Mouse (Mus musculus) stomach, embryonic 14.5 days (tissue): ENCODE measurements around the gene Trmt1l. TPM values are rescaled to one million over a fixed set of nuclear protein-coding genes. Genes with fewer than 3 reads are reported as not detected.

Experiments used
- ATAC-seq: fragments of 200-750 bp; cut with Nextera tagmentation; 2 replicates; pipeline ENCODE4 v1.8.0; 2017; ENCODE audit warnings: low read depth, moderate TSS enrichment; ENCODE audit not compliant: insufficient number of reproducible peaks, insufficient read depth, low FRiP score
- H3K27ac ChIP-seq: fragments of 300-500 bp; sonication (generic); 2 replicates; pipeline ENCODE4 v1.5.1; 2014; ENCODE audit warnings: mild to moderate bottlenecking, low read length, moderate library complexity, mixed read lengths
- H3K27me3 ChIP-seq: fragments of 300-500 bp; sonication (generic); 2 replicates; pipeline ENCODE4 v1.6.1; 2014; ENCODE audit warnings: low read length, control low read depth, mixed read lengths; ENCODE audit not compliant: control insufficient read depth, insufficient read depth
- H3K36me3 ChIP-seq: fragments of 300-500 bp; sonication (generic); 2 replicates; pipeline ENCODE4 v1.6.1; 2014; ENCODE audit warnings: mild to moderate bottlenecking, control low read depth, low read length, moderate library complexity, mixed read lengths; ENCODE audit not compliant: control insufficient read depth, insufficient read depth
- H3K4me1 ChIP-seq: fragments of 300-500 bp; sonication (generic); 2 replicates; pipeline ENCODE4 v1.6.1; 2014; ENCODE audit warnings: low read length, control low read depth, mixed read lengths; ENCODE audit not compliant: control insufficient read depth, insufficient read depth
- H3K4me2 ChIP-seq: fragments of 300-500 bp; sonication (generic); replicated peaks from 2 replicates; pipeline ENCODE4 v1.6.1; 2014; ENCODE audit warnings: low read depth, low read length, control low read depth
- H3K4me3 ChIP-seq: fragments of 300-500 bp; sonication (generic); 2 replicates; pipeline ENCODE4 v1.5.1; 2014; ENCODE audit warnings: low read depth, low read length, control low read depth
- H3K9ac ChIP-seq: fragments of 300-500 bp; sonication (generic); replicated peaks from 2 replicates; pipeline ENCODE4 v1.6.1; 2014; ENCODE audit warnings: low read depth, mild to moderate bottlenecking, control low read depth, low read length, moderate library complexity, mixed read lengths
- H3K9me3 ChIP-seq: fragments of 300-500 bp; sonication (generic); 2 replicates; pipeline ENCODE4 v1.6.1; 2016; ENCODE audit warnings: low read depth, low read length, control low read depth; ENCODE audit not compliant: control insufficient read depth
- WGBS: fragments of 180-500 bp; shearing (Covaris S2); extraction: QIAGEN DNeasy Blood & Tissue Kit; methylation state at CpG from one replicate; pipeline ENCODE4 v1.1.7; 2014; 5-methylcytosine and 5-hydroxymethylcytosine counted together
- microRNA-seq: library from miRNA; unstranded; fragments of <30 nt; microRNA quantifications from one replicate; pipeline ENCODE4, GENCODE M21; 2016
- polyA plus RNA-seq: library from polyadenylated mRNA; unstranded; fragments of >200 nt; fragmentation: Nextera tagmentation; extraction: Ambion mirVana; gene quantifications from 2 replicates; pipeline ENCODE4 v1.2.1, GENCODE M21; 2014

Gene Trmt1l
- polyA plus RNA-seq, 1 experiment from 2014 or later, result 44.7 TPM

- no peaks in the 10 kb centered on the region for H3K36me3 ChIP-seq
- no peak overlapping the region; the same call in 1 of the 2 replicates for H3K4me2 ChIP-seq
- H3K27ac ChIP-seq, result no peak overlapping the region
- no peak overlapping the region for H3K9ac ChIP-seq
- H3K4me1 ChIP-seq, result peaks cover 16% of the 10 kb centered on the region
- no peaks in the 10 kb centered on the region for H3K9me3 ChIP-seq
- 87% methylated on average over 2 of the region's 2 CpGs for WGBS
- H3K4me3 ChIP-seq, result no peak overlapping the region
- no peak for ATAC-seq
- no peaks in the 10 kb centered on the region for H3K27me3 ChIP-seq
Measured at GRCm38 (mm10) chr1:151497942-151498341, 69.6 kb downstream of the Trmt1l start.

GRCm38 (mm10) chr1:151498381-151498780 is 70.0 kb downstream of the Trmt1l start:
- Histone ChIP-seq H3K27ac (no peak overlapping the region), H3K4me2 (no peak overlapping the region), H3K36me3 (no peaks in the 10 kb centered on the region), H3K9me3 (no peaks in the 10 kb centered on the region), H3K4me1 (peaks cover 16% of the 10 kb centered on the region), H3K4me3 (no peak overlapping the region), H3K27me3 (no peaks in the 10 kb centered on the region), H3K9ac (no peak overlapping the region)
- ATAC-seq, result no peak
- WGBS, result 70% methylated on average over 3 of the region's 3 CpGs

GRCm38 (mm10) chr1:151499815-151500501 is 71.6 kb downstream of the Trmt1l start:
- Histone ChIP-seq H3K9me3 (no peaks in the 10 kb centered on the region), H3K4me1 (peaks cover 13% of the 10 kb centered on the region), H3K27ac (peak overlapping the region; percentile 99), H3K27me3 (no peaks in the 10 kb centered on the region), H3K9ac (peak overlapping the region; percentile 97), H3K4me3 (peak overlapping the region; percentile 89), H3K4me2 (peak overlapping the region; percentile 51), H3K36me3 (no peaks in the 10 kb centered on the region)
- under 1% methylated on average over 57 of the region's 59 CpGs for WGBS
- peak; percentile 24 for ATAC-seq

DNA sequence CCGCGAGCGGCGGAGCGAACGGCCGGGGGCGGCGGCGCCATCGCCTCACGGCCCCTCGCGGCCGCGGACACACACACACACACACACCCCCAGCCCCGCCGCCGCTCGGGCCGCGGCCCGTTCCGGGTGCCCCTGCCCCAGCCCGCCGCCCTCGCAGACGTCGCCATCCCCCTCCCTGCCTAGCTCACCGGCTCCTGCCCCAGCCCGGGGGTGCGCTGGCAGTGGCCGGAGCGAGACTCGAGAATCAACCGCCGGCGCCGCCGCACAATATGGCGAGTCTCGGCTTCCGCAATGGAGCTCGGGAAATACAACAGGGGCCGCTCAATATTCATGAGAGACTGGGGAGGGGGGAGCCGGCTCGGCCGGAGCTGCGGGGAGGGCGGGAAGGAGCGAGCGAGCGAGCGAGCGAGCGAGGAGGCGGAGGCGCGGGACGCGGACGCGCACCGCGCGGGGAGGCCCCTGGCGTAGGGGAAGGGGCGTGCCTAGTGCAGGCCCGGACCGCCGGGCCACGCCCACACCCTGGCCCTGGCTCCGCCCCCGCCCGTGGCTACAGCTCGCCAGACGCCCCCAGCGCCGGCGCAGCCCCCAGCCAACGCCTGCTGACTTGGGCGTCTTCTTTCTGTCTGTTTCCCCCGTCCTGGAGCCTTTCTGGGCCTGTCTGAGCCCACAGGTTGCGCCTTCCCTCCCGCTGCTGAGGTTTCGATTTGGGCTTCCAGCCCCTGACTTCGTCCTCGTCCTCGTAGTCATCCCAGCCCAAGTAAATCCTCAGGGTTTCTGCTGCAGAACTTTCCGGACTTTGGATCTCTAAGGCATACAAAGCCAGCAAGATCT is 72.4 kb downstream of the Trmt1l start, which contains the start of gene Rnf2:
Gene Rnf2, minus strand, starts transcription at position 425 of the 831 bp plus-strand sequence.
- peak; percentile 97 for ATAC-seq
- peak within 1 kb of the TSS; percentile 51 for H3K4me2 ChIP-seq
- peak within 1 kb of the TSS; percentile 99 for H3K27ac ChIP-seq
- peak within 1 kb of the TSS; percentile 97 for H3K9ac ChIP-seq
- no peaks in the 10 kb centered on the region for H3K9me3 ChIP-seq
- peak within 1 kb of the TSS; percentile 89 for H3K4me3 ChIP-seq
- under 1% methylated on average over 90 of the region's 90 CpGs for WGBS
- H3K4me1 ChIP-seq, result peaks cover 11% of the 10 kb centered on the region
- no peaks in the 10 kb centered on the region for H3K27me3 ChIP-seq
- H3K36me3 ChIP-seq, result no peaks in the 10 kb centered on the region

Small RNAs within 50 kb of the gene (microRNA-seq; reads per million reads assigned to microRNA genes)
- 0.78 reads per million for gene Mir7682

Other genes with a start within 250 kb of the Trmt1l start
- not detected in 2 replicates for gene Gm47985, start 246.0 kb upstream of the Trmt1l start, polyA plus RNA-seq
- gene Gm8947, start 236.2 kb upstream of the Trmt1l start, polyA plus RNA-seq, result not detected in 2 replicates
- gene Gm47995, start 230.1 kb upstream of the Trmt1l start, polyA plus RNA-seq, result not detected in 2 replicates
- gene 3110040M04Rik, start 224.4 kb upstream of the Trmt1l start, polyA plus RNA-seq, result not detected in 2 replicates
- gene Gm47996, start 218.4 kb upstream of the Trmt1l start, polyA plus RNA-seq, result not detected in 2 replicates
- gene Ivns1abp, start 84.1 kb upstream of the Trmt1l start, polyA plus RNA-seq, result 201 and 217 TPM in 2 replicates
- gene Swt1, start 87 bp upstream of the Trmt1l start, polyA plus RNA-seq, result 31.9 and 33.6 TPM in 2 replicates
- gene Rnf2, start 72.4 kb downstream of the Trmt1l start, polyA plus RNA-seq, result 94.1 and 94.8 TPM in 2 replicates
- 9.0 and 9.1 TPM in 2 replicates for gene Fam129a, start 142.6 kb downstream of the Trmt1l start, polyA plus RNA-seq